Mouse (Mus musculus): Measurements from ENCODE around the gene Wdr93.

The Wdr93 gene

GRCm38 (mm10) chr7:79802037-79802436 lies 59.1 kb downstream of the Wdr93 start:
- no peak for DNase-seq (ENCODE audit: low spot score)

- no peak for DNase-seq (ENCODE audit: low spot score)
Measured at GRCm38 (mm10) chr7:79803887-79804286, 60.9 kb downstream of the Wdr93 start.

DNA sequence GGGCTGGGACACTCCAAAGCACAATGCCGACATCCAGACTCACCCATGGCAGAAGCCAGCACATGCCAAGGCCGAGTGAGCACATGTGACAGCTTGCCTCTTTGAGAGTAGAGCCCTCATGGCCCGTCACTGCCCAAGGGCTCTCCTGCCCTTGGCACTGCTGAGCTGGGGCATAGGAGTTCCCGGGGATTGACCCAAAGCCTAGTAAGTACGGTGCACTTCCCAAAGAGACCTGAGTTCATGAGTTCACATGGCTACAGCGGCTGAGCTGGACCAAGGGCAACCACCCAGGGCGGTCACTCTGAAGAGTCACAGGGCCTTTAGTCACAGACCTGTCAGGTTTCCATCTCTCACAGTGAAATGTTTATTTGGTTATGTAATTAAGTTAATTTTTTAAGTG lies 65.6 kb downstream of the Wdr93 start:
- no peak for DNase-seq (ENCODE audit: low spot score)

- DNase-seq (ENCODE audit: low spot score), result peak; percentile 74
Measured at GRCm38 (mm10) chr7:79810611-79811506, 67.9 kb downstream of the Wdr93 start, which contains the start of gene Mesp2. Mesp2 (plus strand) TSS chr7:79810727.

- DNase-seq (ENCODE audit: low spot score), result no peak
Measured at GRCm38 (mm10) chr7:79813409-79813808, 70.4 kb downstream of the Wdr93 start.

- DNase-seq (ENCODE audit: low spot score), result no peak
Measured at GRCm38 (mm10) chr7:79818321-79818720, 75.4 kb downstream of the Wdr93 start.

DNA sequence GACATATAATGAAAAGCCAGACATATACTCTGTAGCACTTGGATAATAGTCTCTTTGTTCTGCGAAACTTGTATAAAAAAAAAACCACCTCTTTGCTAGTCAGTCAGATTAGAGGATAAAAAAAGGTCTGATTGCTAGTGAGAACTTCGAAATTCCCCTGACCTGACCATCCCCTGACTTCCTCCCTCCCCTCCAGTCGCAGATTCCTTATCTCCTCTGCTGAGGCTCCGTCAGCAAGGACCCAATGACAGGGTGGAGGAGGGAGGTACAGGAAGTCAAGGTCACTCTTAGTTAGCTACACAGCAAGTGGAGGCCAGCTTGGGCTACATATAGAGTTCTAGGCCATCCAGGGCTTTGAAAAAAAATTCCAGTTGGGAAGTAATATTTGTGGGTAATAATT lies 76.6 kb downstream of the Wdr93 start:
- DNase-seq (ENCODE audit: low spot score), result no peak

GRCm38 (mm10) chr7:79819996-79820395 lies 77.0 kb downstream of the Wdr93 start:
- DNase-seq (ENCODE audit: low spot score), result no peak

GRCm38 (mm10) chr7:79822092-79822695 lies 79.2 kb downstream of the Wdr93 start:
- no peak for DNase-seq (ENCODE audit: low spot score)

GRCm38 (mm10) chr7:79828341-79828740 lies 85.4 kb downstream of the Wdr93 start:
- no peak for DNase-seq (ENCODE audit: low spot score)

DNA sequence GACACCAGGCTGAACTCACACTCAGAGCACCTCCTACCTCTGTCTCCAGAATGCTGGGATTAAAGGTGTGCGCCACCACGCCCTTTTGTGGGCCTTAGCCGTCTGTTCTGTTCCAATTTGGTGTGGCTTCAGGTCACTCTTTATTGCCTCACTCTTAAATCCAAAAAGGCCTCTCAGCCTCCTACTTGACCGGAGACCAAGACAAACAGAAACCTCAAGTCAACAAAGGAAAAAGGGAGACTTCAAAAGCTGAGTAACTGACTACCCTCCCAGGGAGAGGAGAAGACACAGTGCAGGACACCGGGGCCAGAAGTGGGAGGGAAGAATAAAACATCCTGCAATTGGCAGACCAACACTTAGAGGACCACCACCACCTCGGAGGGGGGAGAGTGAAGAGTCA lies 88.2 kb downstream of the Wdr93 start:
- no peak for DNase-seq (ENCODE audit: low spot score)

DNA sequence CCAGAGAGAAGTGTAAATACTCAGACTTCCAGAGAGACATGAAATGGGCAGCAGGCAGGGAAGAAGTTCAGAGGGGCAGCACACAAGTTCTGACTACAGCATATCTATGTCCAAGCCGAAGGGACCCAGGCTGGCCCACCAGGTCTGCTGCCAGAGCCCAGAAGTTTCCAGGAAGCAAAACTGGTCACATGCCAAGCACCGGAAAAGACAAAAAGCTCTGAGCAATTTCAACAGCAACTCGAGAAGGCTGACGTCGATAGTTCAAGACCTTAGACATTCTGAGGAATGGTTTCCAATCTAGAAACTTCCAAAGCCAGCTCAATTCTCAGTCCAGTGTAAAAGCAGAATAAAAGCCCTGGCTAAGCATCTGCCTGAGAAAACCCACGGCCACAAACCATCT lies 88.6 kb downstream of the Wdr93 start:
- no peak for DNase-seq (ENCODE audit: low spot score)

DNA sequence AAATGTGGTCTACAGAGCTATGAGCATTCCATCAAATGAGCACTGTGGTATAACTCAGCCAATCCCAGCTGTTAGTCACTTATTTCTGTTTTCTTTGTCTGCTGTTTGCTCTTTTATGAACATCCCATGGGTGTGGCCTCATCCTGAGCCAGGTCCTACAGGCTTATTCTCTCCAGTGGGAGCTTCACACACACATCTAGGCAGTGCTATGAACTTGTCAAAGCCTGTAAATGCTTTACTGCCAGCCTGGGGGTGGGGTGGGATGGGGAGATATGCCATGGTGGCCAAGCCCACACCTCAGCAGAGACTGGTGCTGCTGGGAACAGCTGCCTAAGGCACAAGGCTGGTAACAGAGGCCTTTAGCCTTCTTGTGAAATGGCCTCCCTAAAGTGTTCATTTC lies 90.0 kb downstream of the Wdr93 start:
- no peak for DNase-seq (ENCODE audit: low spot score)

GRCm38 (mm10) chr7:79835196-79835595 lies 92.2 kb downstream of the Wdr93 start:
- DNase-seq (ENCODE audit: low spot score), result no peak
